Mouse (Mus musculus): ENCODE results near the gene Ldhd. TPM values are rescaled to one million over a fixed set of nuclear protein-coding genes. Genes with fewer than 3 reads are reported as not detected.

The Ldhd gene
- polyA plus RNA-seq, 1 experiment from 2014 or later = 0.53 TPM

DNA sequence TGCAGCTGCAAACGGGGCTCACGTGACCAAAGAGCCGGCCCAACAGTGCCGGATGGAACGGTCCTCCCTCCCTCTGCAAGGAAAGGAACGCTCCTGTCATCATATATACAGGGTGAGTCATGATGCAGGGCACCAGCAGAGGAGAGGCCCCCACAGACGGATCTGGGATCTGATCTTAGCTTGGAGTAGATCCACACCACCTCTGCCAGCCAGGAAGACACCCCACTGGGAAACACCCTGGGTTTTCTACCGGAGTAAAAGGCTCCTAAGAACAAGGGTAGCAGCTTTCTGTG lies 3.7 kb downstream of the Ldhd start:
- Histone ChIP-seq H3K4me2 (no peak overlapping the region), H3K9me3 (no peaks in the 10 kb centered on the region), H3K4me1 (replicated peaks) (peaks cover 20% of the 10 kb centered on the region), H3K36me3 (peaks cover 30% of the 10 kb centered on the region), H3K9ac (no peak overlapping the region), H3K4me3 (no peak overlapping the region), H3K27me3 (no peaks in the 10 kb centered on the region), H3K27ac (no peak overlapping the region)
- no peak for ATAC-seq (ENCODE audit: low FRiP score)
- WGBS = 73% methylated on average over 8 of the region's 8 CpGs

DNA sequence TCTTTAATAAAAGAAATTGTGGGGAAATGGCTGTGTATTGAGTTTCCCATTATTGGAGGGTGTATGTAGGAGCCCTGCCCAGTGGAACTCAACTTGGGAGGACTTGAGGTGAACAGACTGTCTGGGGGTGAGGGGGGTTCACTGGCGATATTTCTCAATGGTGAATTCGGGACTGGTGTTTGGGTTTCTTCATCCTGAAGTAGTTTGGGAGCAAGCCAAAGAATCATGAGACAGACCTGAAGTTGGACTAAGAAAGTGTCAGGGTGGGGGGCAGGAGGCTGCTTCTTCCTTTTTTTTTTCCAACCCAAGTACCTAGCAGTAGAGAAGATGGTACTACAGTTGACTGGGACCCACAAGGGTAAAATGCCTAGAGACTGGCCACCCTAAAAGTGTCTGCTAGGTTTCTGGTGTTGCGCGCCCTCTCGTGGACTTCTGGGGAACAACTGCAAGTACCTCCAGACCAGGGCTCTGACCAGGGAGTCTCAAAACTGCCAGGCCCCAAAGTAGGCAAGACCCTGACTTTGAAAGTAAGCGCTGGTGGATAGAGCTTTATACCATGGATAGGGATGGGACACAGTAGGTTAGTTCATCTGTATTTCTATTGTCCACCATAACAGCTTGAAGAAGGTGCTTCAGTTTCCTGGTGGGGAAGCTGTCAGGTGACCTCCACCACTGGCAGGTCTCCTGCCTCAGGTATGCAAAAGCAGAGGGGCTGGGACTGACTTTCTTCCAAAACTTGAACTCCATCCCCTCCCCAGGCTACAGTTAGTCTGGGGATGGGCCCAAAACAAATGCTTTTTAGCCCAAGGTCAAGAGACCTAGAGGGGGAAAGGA lies 4.3 kb downstream of the Ldhd start:
- Histone ChIP-seq H3K4me2 (no peak overlapping the region), H3K9ac (no peak overlapping the region), H3K4me1 (replicated peaks) (peaks cover 24% of the 10 kb centered on the region), H3K9me3 (no peaks in the 10 kb centered on the region), H3K27ac (no peak overlapping the region), H3K36me3 (peaks cover 34% of the 10 kb centered on the region), H3K4me3 (no peak overlapping the region), H3K27me3 (no peaks in the 10 kb centered on the region)
- no peak for ATAC-seq (ENCODE audit: low FRiP score)
- WGBS = 34% methylated on average over 6 of the region's 6 CpGs

DNA sequence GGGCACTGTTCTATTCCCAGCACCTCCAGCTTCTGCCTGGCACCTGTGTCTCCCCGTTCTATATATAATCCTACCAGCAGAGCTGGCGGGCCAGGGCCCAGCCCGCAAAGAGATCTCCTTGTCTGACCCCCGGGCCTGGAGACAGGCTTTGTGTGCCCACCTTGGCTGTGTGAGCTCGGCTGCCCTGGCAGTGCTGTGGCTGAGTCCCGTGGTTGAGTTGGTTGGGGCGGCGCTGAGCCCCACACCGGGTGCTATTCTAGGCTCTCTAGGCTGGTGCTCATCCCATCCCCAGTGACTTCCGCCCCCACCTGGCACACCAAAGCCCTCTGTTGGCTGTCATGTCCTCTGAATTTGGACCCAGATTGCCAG lies 5.3 kb downstream of the Ldhd start:
- Histone ChIP-seq H3K4me2 (no peak overlapping the region), H3K27me3 (no peaks in the 10 kb centered on the region), H3K9me3 (no peaks in the 10 kb centered on the region), H3K4me3 (no peak overlapping the region), H3K4me1 (replicated peaks) (peaks cover 22% of the 10 kb centered on the region), H3K9ac (no peak overlapping the region), H3K36me3 (peaks cover 41% of the 10 kb centered on the region), H3K27ac (peak overlapping the region; percentile 30; the same call in 1 of the 2 replicates)
- WGBS = 90% methylated on average over 10 of the region's 10 CpGs
- ATAC-seq (ENCODE audit: low FRiP score) = no peak

DNA sequence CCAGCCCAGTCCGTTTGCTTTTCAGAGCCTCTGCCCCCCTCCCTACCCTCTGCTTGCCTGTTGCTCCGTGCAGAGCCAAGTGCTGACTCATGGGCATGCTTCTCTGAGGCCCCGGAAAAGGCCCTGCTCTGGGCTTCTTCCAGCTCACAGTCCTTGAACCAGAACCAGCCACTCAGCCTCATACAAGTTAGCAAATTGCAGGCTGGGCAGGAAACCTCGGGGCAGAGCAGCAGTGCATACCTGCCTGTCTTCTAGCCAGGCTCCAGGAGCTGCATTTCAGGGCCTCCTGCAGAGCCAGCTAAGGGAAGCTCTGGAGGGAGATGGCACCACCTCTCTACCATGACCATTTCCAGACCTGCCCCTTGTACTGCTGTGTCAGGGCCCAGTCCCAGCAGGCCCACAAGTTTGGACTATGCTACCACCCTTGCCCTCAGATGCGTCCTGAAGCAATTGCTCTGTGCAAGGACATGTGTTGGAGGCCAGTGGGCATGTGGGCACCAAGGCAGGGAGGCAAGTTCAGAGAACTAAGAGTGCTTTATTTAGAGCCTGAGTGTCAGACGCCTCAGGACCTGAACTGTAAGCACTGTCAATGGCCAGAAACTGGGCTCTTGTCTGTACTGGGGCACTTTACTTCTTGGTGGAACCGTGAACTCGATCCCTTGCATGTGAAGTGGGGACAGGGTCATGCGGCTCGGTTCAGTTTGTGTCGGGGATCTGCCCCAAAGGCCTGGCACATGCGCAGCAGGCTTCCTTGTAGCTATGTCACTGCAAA lies 5.9 kb downstream of the Ldhd start:
- ATAC-seq (ENCODE audit: low FRiP score) = no peak
- H3K36me3 ChIP-seq = peaks cover 45% of the 10 kb centered on the region
- no peaks in the 10 kb centered on the region for H3K9me3 ChIP-seq
- no peak overlapping the region for H3K4me2 ChIP-seq
- no peaks in the 10 kb centered on the region for H3K27me3 ChIP-seq
- H3K27ac ChIP-seq = no peak overlapping the region
- no peak overlapping the region for H3K4me3 ChIP-seq
- peaks cover 18% of the 10 kb centered on the region for H3K4me1 ChIP-seq (replicated peaks)
- 85% methylated on average over 12 of the region's 12 CpGs for WGBS
- H3K9ac ChIP-seq = peak overlapping the region; percentile 20; the same call in 1 of the 2 replicates

DNA sequence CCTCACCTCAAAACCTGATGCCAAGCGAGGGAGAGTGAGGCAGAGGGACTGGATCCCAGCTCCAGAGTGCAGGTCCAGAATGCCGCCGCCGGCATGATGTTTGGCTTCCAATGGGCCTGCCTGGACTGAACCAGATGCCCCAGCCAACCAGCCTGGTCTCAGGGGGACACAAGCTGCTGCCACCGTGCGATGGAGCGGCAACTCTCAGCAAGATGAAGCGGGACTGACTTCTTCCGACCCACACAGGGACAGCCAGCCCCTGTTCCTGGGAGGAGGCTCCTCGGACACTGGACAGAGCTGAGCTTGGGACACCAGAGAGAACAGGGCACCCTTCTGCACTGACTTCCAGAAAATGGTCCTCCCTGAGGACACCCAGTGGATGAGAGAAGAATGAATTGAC lies 7.6 kb downstream of the Ldhd start:
- peak overlapping the region; percentile 60; the same call in 1 of the 2 replicates for H3K27ac ChIP-seq
- H3K4me3 ChIP-seq = no peak overlapping the region
- no peak overlapping the region for H3K4me2 ChIP-seq
- peaks cover 18% of the 10 kb centered on the region for H3K4me1 ChIP-seq (replicated peaks)
- H3K9ac ChIP-seq = peak overlapping the region; percentile 39; the same call in 1 of the 2 replicates
- no peaks in the 10 kb centered on the region for H3K27me3 ChIP-seq
- WGBS = 58% methylated on average over 10 of the region's 10 CpGs
- no peaks in the 10 kb centered on the region for H3K9me3 ChIP-seq
- no peak for ATAC-seq (ENCODE audit: low FRiP score)
- H3K36me3 ChIP-seq = peaks cover 43% of the 10 kb centered on the region

DNA sequence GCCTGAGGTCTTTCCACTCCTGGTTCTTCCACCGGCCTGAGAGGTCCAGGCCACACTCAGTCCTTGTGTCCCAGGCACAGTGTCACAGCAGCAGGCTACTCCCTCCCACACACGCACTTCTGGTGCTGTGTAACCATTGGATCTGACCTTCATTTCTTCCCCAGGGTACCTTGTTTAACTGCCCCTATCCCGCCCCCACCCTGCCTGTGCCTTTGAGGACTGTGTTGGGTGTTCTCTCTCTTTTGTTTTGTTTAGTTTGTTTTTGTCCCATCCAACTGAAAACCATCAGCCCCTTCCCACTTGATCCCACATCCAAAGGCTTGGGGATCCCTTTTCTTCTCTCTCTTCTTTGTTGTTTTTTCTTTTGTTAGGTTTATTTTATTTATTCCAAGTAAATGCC lies 8.1 kb downstream of the Ldhd start:
- H3K27me3 ChIP-seq = no peaks in the 10 kb centered on the region
- no peaks in the 10 kb centered on the region for H3K9me3 ChIP-seq
- no peak overlapping the region for H3K4me3 ChIP-seq
- 0 out of 2 replicates have a peak overlapping the region, but pooled peaks have one; percentile 39 for H3K9ac ChIP-seq
- WGBS = 57% methylated on average over 3 of the region's 3 CpGs
- no peak overlapping the region for H3K4me2 ChIP-seq
- peaks cover 21% of the 10 kb centered on the region for H3K4me1 ChIP-seq (replicated peaks)
- H3K27ac ChIP-seq = peak overlapping the region; percentile 60
- no peak for ATAC-seq (ENCODE audit: low FRiP score)
- H3K36me3 ChIP-seq = peaks cover 43% of the 10 kb centered on the region

DNA sequence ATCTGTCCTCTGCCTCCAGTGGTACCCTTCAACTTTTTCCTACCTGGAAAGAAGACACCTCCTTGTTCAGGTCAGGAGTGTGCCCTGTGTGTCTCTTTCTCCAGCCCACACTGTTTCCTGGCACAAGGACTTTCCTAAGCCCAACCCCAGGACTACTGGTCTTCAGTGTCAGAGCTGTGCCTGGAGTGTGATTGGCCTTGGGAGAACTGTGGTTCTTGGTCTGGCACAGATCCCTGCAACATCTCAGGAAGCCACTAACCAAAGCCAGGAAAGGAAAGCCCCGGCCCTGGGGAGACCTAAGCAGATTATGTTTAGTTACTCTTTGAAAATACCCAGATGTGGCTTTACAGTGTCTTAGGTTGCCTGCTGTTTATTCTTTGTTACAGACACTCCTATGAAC lies 10.2 kb downstream of the Ldhd start:
- H3K27ac ChIP-seq = 0 out of 2 replicates have a peak overlapping the region, but pooled peaks have one; percentile 13
- no peak overlapping the region for H3K4me3 ChIP-seq
- H3K9me3 ChIP-seq = no peaks in the 10 kb centered on the region
- peaks cover 32% of the 10 kb centered on the region for H3K4me1 ChIP-seq (replicated peaks)
- no peaks in the 10 kb centered on the region for H3K27me3 ChIP-seq
- no peak overlapping the region for H3K4me2 ChIP-seq
- 85% methylated on average over 1 of the region's 1 CpGs for WGBS
- peaks cover 43% of the 10 kb centered on the region for H3K36me3 ChIP-seq
- no peak for ATAC-seq (ENCODE audit: low FRiP score)
- no peak overlapping the region for H3K9ac ChIP-seq

DNA sequence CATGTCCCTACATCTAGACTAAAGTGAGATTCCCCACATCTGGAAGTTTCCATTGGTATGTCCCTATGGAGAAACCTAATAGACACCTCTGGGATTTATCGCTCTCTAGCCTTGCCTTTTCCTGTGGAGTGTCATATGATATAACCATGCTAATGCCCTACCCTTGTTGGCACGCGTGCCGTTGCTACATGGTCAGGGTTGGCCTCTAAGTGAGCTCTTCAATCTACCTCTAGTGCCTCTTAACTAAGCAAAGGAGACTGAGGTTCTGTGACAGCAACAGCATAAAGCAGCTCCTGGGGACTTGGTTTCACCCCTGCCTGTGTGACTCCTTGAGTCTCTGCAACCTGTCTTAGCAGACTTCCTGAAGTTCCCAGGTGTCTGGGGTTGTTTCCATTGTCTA lies 11.9 kb downstream of the Ldhd start:
- H3K9me3 ChIP-seq = no peaks in the 10 kb centered on the region
- WGBS = 88% methylated on average over 4 of the region's 4 CpGs
- H3K27ac ChIP-seq = no peak overlapping the region
- H3K4me2 ChIP-seq = no peak overlapping the region
- H3K9ac ChIP-seq = no peak overlapping the region
- no peak for ATAC-seq (ENCODE audit: low FRiP score)
- H3K4me1 ChIP-seq (replicated peaks) = peaks cover 32% of the 10 kb centered on the region
- H3K36me3 ChIP-seq = peaks cover 36% of the 10 kb centered on the region
- H3K4me3 ChIP-seq = no peak overlapping the region
- H3K27me3 ChIP-seq = no peaks in the 10 kb centered on the region

DNA sequence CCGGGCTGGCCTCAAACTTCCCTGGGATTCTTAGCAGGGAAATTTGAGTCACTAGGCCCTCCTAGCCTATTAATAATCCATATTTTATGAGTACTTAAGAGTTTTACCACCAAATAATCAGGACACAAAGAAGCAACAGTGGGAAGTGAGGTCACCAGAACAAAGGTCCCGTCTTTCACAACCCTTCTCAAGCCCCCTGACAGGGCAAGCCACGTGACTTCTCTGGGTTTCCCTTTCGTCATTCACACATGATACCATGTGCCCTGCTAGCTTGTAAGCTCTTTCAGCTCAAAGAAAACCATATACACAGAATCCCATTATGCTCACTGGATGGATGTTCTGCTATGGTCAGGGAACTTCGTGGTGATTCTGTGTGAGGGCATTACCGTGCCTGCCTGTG lies 12.4 kb downstream of the Ldhd start:
- no peak overlapping the region for H3K27ac ChIP-seq
- WGBS = 60% methylated on average over 6 of the region's 6 CpGs
- H3K9ac ChIP-seq = no peak overlapping the region
- peaks cover 37% of the 10 kb centered on the region for H3K36me3 ChIP-seq
- H3K9me3 ChIP-seq = no peaks in the 10 kb centered on the region
- H3K27me3 ChIP-seq = no peaks in the 10 kb centered on the region
- no peak overlapping the region for H3K4me2 ChIP-seq
- no peak for ATAC-seq (ENCODE audit: low FRiP score)
- peaks cover 30% of the 10 kb centered on the region for H3K4me1 ChIP-seq (replicated peaks)
- H3K4me3 ChIP-seq = no peak overlapping the region

DNA sequence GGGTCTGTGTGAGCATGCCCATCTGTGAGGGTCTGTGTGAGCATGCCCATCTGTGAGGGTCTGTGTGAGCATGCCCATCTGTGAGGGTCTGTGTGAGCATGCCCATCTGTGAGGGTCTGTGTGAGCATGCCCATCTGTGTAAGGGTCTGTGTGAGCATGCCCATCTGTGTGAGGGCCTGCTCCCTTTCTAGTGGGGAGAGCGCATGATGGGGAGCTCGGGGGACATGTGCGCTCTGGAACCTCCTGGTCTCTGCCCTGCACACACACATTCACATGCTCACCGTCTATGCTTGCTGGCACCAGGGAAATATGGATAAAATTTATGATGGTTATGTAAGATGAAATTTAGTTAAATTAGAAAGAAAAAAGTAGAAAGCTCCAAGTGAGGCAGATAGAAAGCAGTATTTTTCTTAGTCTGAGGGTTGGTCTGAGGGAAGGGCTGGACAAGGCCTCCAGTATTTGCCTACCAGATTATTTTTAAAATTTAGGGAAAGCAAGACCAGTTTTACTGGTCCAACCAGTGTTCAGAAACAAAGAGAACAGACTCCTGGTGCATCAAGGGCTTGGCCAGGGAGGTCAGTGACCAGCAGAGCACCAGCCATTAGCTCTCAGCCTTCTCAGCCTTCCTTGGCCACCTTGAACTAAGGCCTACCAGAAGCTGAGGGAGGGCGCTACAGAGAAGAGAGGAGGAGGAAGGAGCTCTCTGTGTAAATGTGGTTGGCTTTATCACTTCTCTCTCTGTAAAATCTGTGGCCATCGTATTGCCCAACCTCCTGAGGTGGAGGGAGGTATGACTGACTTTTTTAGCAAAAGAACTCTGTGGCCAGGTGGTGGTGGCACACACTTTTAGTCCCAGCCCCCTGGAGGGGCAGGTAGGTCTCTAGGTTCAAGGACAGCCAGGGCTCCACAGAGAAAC lies 15.1 kb downstream of the Ldhd start:
- 88% methylated on average over 6 of the region's 6 CpGs for WGBS

DNA sequence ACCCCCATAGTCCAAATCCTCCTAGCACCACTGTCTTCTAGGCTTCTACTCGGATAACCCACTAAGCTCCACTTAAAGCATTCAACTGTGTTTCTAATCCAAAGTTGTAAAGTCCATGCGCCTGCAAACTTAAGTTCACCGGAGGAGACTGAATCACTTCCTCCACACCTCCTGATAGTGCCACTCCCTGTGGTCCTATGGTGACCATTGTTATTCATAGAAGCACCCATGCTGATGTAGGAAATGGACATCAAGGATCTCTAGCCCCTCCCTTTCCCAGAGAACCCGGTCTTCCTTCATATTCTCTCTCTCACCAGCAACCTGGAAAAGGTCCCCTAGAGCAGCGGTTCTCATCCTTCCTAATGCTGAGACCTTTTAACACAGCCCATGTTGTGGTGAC lies 17.0 kb downstream of the Ldhd start:
- 86% methylated on average over 5 of the region's 5 CpGs for WGBS
- H3K4me3 ChIP-seq = no peak overlapping the region
- no peak overlapping the region for H3K27ac ChIP-seq
- H3K9me3 ChIP-seq = no peaks in the 10 kb centered on the region
- H3K36me3 ChIP-seq = peaks cover 30% of the 10 kb centered on the region
- no peak for ATAC-seq (ENCODE audit: low FRiP score)
- H3K4me1 ChIP-seq (replicated peaks) = peaks cover 27% of the 10 kb centered on the region
- no peak overlapping the region for H3K9ac ChIP-seq
- H3K4me2 ChIP-seq = no peak overlapping the region
- H3K27me3 ChIP-seq = no peaks in the 10 kb centered on the region

More for the DNA sequence above, 15.1 kb downstream of the Ldhd start:
- H3K36me3 ChIP-seq = peaks cover 35% of the 10 kb centered on the region
- ATAC-seq (ENCODE audit: low FRiP score) = no peak
- no peak overlapping the region for H3K4me2 ChIP-seq
- H3K9me3 ChIP-seq = no peaks in the 10 kb centered on the region
- H3K27me3 ChIP-seq = no peaks in the 10 kb centered on the region
- no peak overlapping the region for H3K27ac ChIP-seq
- H3K9ac ChIP-seq = no peak overlapping the region
- peaks cover 14% of the 10 kb centered on the region for H3K4me1 ChIP-seq (replicated peaks)
- no peak overlapping the region for H3K4me3 ChIP-seq

DNA sequence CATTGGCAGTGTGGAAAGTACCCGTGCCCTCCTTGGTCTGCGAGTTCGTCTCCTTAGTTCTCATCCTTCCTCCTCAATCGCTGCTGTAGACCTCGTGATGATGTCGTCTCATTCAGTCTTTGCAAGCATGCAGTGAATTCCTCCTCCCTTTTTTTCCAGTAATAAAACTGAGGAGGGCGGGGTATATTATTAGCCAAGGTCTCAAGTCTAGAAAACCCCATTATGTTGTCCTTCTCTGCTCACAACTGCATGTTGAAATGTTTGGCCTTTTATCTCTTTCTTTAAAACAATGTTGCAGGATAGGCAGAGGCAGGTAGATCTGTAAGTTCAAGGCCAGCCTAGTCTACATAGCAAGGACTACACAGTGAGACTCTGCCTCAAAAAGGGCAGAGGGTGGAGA lies 22.8 kb downstream of the Ldhd start:
- Histone ChIP-seq H3K4me2 (no peak overlapping the region), H3K4me3 (no peak overlapping the region), H3K36me3 (peaks cover 23% of the 10 kb centered on the region), H3K9ac (no peak overlapping the region), H3K9me3 (no peaks in the 10 kb centered on the region), H3K27me3 (no peaks in the 10 kb centered on the region), H3K27ac (no peak overlapping the region), H3K4me1 (replicated peaks) (peaks cover 19% of the 10 kb centered on the region)
- ATAC-seq (ENCODE audit: low FRiP score) = no peak
- 95% methylated on average over 7 of the region's 7 CpGs for WGBS
